Mouse (Mus musculus): ENCODE measurements around the gene Best1. TPM values are rescaled to one million over a fixed set of nuclear protein-coding genes. Genes with fewer than 3 reads are reported as not detected.
A peak's percentile ranks its signal among the peaks of the same experiment; 100 is the strongest.

Best1 gene
- polyA plus RNA-seq, 1 experiment from 2014 or later: 0.50 TPM

DNA sequence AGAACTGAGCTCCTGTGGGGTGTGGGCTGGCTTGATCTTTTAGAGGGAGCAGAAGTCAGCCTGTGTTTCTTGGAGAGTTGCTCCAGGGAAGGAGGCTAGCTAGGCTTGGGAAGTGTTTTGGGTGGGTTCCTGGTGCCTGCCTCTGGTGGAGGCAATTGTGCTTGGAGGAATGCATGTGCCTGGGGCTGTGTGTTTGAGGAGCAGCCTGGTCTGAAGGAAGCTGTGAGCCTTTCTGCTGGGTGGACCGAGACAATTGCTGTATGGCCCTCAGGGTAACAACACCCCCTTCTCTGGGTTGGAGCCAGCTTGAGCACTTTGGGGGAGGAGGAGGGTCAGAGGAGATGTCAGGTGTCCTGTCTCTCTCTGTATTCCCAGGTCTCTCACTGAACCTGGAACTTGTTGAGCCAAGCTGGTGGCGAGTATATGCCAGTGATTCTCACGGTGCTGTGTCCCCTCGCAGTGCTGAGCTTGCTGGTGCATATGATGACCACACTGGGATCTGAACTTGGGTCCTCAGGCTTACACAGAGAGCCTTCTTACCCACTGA is 17.9 kb upstream of the Best1 start:
- H3K27me3 ChIP-seq (replicated peaks): no peaks in the 10 kb centered on the region
- 65% methylated on average over 4 of the region's 4 CpGs for WGBS
- H3K36me3 ChIP-seq: no peaks in the 10 kb centered on the region
- H3K27ac ChIP-seq: no peak overlapping the region
- no peaks in the 10 kb centered on the region for H3K9me3 ChIP-seq
- H3K4me3 ChIP-seq (replicated peaks): peak overlapping the region; percentile 57
- H3K4me2 ChIP-seq (replicated peaks): peak overlapping the region; percentile 88
- H3K9ac ChIP-seq: peak overlapping the region; percentile 72; the same call in 1 of the 2 replicates
- no peak for ATAC-seq
- peaks cover 38% of the 10 kb centered on the region for H3K4me1 ChIP-seq (replicated peaks)

DNA sequence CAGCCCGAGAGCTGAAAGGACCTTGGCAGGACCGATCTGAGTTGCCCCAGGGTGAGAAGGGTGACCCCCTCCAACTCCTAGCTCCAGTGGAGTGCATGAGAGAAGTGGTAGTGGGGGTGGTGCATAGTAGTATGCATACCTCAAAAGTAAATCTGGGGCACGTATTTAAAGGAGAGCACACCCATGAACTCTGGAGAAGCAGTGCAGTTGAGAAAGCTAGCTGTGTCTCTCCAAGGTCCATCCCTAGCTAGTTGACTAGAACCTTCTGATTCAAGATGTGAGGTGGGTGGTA is 17.0 kb upstream of the Best1 start:
- no peaks in the 10 kb centered on the region for H3K27me3 ChIP-seq (replicated peaks)
- H3K27ac ChIP-seq: 0 out of 2 replicates have a peak overlapping the region, but pooled peaks have one; percentile 9
- H3K36me3 ChIP-seq: no peaks in the 10 kb centered on the region
- H3K9me3 ChIP-seq: no peaks in the 10 kb centered on the region
- H3K9ac ChIP-seq: peak overlapping the region; percentile 72
- WGBS: 1% methylated on average over 3 of the region's 3 CpGs
- H3K4me2 ChIP-seq (replicated peaks): peak overlapping the region; percentile 88
- H3K4me3 ChIP-seq (replicated peaks): peak overlapping the region; percentile 57
- peaks cover 46% of the 10 kb centered on the region for H3K4me1 ChIP-seq (replicated peaks)
- no peak for ATAC-seq

DNA sequence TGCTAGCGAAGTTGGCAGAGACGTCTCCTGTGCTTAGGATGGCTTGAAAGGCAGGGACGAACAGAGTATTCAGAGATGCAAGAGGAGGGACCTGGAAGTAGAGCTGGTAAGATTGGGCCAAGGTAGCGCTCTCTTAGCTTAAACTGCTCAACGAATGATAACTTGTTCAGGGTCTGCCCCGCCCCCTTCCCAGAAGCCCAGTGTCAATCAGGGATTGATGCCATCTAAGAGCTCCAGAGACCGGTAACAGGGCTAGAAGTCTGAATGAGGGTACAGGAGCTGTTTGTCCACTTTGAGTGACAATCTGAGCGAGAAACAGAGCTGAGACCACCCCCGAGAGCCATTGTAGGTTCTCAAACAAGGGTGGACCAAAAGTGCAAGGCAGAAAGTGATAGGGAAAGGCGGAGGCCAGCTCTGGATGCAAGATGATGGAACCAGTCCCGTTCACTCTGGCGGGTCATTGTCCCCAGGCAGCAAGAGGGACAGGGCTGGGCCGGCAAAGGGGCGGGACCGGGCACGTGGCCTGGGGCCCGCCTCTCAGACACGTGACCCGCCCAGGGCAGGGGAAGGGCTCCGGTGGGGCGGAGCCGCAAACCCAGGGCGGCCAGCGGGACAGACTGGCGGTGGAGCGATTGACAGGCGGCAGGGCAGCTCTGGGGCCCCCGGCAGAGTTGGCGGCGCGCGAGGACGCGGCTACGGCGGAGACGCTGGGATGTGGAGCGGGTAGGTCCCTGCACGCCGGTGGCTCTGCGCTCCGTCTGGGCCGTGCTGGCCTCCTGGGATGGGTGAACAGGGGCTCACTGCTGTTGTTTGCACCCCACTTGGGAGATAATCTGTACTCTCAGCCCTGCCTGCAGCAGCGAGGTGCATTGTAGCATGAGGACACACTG is 16.4 kb upstream of the Best1 start:
- H3K27ac ChIP-seq: 0 out of 2 replicates have a peak overlapping the region, but pooled peaks have one; percentile 9
- H3K27me3 ChIP-seq (replicated peaks): no peaks in the 10 kb centered on the region
- peak overlapping the region; percentile 88 for H3K4me2 ChIP-seq (replicated peaks)
- H3K36me3 ChIP-seq: no peaks in the 10 kb centered on the region
- WGBS: 8% methylated on average over 44 of the region's 44 CpGs
- peak; percentile 96 for ATAC-seq
- peaks cover 47% of the 10 kb centered on the region for H3K4me1 ChIP-seq (replicated peaks)
- peak overlapping the region; percentile 72 for H3K9ac ChIP-seq
- peak overlapping the region; percentile 57 for H3K4me3 ChIP-seq (replicated peaks)
- no peaks in the 10 kb centered on the region for H3K9me3 ChIP-seq

DNA sequence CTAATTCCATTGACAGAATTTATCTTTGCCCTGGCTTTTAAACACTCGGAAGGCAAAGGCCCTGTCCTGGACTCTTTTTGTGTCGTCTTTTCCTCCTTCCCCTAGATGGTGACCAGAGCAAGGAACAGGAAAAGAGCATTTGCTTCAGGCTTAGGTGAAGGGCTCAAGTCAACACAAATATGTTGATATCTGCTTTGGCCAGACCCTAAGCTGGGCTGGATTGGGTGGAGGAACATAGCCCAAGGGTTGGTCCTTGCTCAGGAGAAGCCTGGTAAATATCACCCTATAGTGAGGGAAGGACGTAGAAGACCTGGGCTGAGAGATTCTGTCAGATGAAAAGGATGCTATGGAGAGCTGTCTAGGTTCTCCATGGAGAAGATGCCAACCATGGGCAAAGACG is 14.7 kb upstream of the Best1 start:
- no peaks in the 10 kb centered on the region for H3K9me3 ChIP-seq
- 74% methylated on average over 4 of the region's 4 CpGs for WGBS
- ATAC-seq: no peak
- H3K4me3 ChIP-seq (replicated peaks): no peak overlapping the region
- peaks cover 44% of the 10 kb centered on the region for H3K4me1 ChIP-seq (replicated peaks)
- H3K27ac ChIP-seq: no peak overlapping the region
- no peaks in the 10 kb centered on the region for H3K36me3 ChIP-seq
- H3K4me2 ChIP-seq (replicated peaks): no peak overlapping the region
- no peak overlapping the region for H3K9ac ChIP-seq
- no peaks in the 10 kb centered on the region for H3K27me3 ChIP-seq (replicated peaks)

DNA sequence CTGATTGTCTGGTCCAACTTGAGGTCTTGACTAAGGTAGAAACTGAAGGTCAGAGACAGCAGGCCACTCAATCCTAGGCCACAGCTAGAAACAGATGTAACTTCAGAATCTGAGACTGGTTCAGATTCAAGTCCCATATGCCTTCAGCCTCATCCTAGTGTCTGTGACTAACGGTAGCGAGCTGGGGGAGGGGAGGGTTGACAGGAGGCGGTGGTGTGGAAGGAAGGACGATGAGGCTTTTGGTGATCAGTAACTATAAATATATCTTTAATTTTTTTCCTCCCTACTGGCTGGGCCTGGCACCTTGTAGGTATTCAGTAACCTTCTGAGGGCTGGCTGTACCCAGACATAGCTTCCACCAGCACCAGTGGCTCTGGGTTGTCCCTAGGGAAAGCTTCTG is 14.0 kb upstream of the Best1 start:
- Histone ChIP-seq H3K36me3 (no peaks in the 10 kb centered on the region), H3K4me3 (replicated peaks) (no peak overlapping the region), H3K27me3 (replicated peaks) (no peaks in the 10 kb centered on the region), H3K4me1 (replicated peaks) (peaks cover 44% of the 10 kb centered on the region), H3K4me2 (replicated peaks) (peak overlapping the region; percentile 52), H3K9me3 (no peaks in the 10 kb centered on the region), H3K27ac (no peak overlapping the region), H3K9ac (no peak overlapping the region)
- WGBS: 67% methylated on average over 4 of the region's 4 CpGs
- no peak for ATAC-seq

DNA sequence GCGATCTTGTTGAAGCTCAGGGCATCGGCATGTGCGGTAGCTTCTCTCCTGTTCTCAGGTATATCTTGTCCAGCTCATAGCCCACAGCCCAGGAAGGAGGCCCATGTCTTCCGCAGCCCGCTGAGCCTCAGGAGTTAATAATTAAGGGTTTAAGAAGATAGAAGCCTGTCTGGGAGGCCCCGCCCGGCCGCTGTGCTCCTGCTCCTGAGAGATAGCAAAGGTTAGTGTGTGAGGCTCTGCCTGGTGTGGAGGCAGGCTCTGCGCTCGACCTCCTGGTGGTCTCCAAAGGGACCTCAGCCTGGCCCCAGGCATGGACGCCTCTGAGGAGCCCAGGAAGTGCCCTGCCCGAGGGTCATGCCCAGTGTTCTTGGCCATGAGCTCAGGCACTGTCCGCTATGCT is 13.4 kb upstream of the Best1 start:
- Histone ChIP-seq H3K36me3 (no peaks in the 10 kb centered on the region), H3K4me1 (replicated peaks) (peaks cover 44% of the 10 kb centered on the region), H3K9me3 (no peaks in the 10 kb centered on the region), H3K9ac (no peak overlapping the region), H3K4me2 (replicated peaks) (peak overlapping the region; percentile 52), H3K27ac (no peak overlapping the region), H3K4me3 (replicated peaks) (no peak overlapping the region), H3K27me3 (replicated peaks) (no peaks in the 10 kb centered on the region)
- 64% methylated on average over 13 of the region's 13 CpGs for WGBS
- peak; percentile 51 for ATAC-seq

DNA sequence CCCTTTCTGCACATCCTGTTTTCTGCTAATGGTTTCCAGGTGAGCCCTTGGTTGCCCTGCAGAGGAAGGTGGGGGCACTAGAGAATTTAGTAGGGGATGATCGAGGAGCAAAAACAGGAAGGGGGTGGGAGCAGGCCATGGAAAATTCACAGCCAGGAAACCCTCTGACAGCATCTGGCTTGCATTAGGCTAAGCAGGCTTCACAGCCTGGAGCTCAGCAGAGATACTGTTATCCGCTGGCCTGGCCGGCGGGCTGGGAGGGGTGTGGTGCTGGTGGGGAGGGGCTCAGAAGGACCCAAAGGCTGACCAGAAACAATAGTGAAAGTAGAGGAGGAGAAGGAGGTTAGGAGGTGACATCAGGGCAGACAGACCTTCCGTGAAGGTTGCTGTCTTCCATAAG is 12.5 kb upstream of the Best1 start:
- ATAC-seq: no peak
- peaks cover 37% of the 10 kb centered on the region for H3K4me1 ChIP-seq (replicated peaks)
- no peak overlapping the region for H3K9ac ChIP-seq
- H3K4me3 ChIP-seq (replicated peaks): no peak overlapping the region
- H3K9me3 ChIP-seq: no peaks in the 10 kb centered on the region
- H3K4me2 ChIP-seq (replicated peaks): 0 out of 2 replicates have a peak overlapping the region, but pooled peaks have one; percentile 5
- 20% methylated on average over 5 of the region's 5 CpGs for WGBS
- no peaks in the 10 kb centered on the region for H3K36me3 ChIP-seq
- no peaks in the 10 kb centered on the region for H3K27me3 ChIP-seq (replicated peaks)
- peak overlapping the region; percentile 91 for H3K27ac ChIP-seq

DNA sequence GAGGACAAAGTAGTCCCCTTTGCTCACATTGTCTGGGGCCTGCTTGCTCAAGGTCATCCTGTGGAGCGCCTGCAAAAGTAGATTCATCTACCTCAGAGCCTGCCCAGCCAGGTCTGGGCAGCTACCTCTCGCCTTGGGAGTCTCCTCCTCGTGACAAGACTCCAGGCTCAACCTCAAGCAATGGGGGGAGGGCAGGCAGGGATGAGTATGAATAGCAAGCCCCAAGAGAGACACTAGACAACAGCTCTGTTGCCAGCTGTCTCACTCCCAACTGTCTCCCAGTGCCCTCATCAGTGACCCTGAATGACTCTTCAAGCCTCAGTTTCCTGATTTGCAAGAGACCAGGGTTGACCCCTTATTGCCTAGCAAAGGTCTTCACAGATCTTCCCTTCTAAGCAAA is 11.9 kb upstream of the Best1 start:
- Histone ChIP-seq H3K9ac (no peak overlapping the region), H3K27me3 (replicated peaks) (no peaks in the 10 kb centered on the region), H3K36me3 (no peaks in the 10 kb centered on the region), H3K4me2 (replicated peaks) (peak overlapping the region; percentile 7; the same call in 1 of the 2 replicates), H3K4me3 (replicated peaks) (no peak overlapping the region), H3K27ac (peak overlapping the region; percentile 91), H3K4me1 (replicated peaks) (peaks cover 33% of the 10 kb centered on the region), H3K9me3 (no peaks in the 10 kb centered on the region)
- 30% methylated on average over 3 of the region's 3 CpGs for WGBS
- ATAC-seq: no peak

DNA sequence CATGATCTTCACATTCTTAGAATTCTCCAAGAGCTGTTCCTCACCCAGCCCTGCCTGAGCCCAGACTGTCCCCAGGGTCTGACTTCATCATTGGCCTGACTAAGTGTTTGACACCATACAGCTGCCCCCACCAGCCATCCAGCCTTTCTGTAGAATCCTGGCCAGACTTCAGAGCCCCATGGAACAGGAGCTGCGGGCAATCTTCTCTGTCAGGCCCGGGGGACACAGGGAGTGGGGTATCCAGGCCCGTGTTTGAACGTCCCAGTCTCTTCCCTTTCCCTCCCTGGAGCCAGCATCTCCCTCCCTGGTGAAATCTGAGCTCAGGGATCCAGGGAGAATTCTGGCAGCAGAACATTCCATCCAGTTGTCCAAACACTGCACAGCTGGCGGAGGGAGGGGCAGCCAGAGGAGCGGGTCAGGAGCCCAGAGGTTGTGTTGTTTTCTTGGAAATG is 11.4 kb upstream of the Best1 start:
- peak overlapping the region; percentile 26; the same call in 1 of the 2 replicates for H3K9ac ChIP-seq
- H3K9me3 ChIP-seq: no peaks in the 10 kb centered on the region
- WGBS: 17% methylated on average over 6 of the region's 6 CpGs
- peak overlapping the region; percentile 91 for H3K27ac ChIP-seq
- no peak overlapping the region for H3K4me3 ChIP-seq (replicated peaks)
- H3K27me3 ChIP-seq (replicated peaks): no peaks in the 10 kb centered on the region
- peak; percentile 29 for ATAC-seq
- peak overlapping the region; percentile 7; the same call in 1 of the 2 replicates for H3K4me2 ChIP-seq (replicated peaks)
- H3K4me1 ChIP-seq (replicated peaks): peaks cover 31% of the 10 kb centered on the region
- no peaks in the 10 kb centered on the region for H3K36me3 ChIP-seq

DNA sequence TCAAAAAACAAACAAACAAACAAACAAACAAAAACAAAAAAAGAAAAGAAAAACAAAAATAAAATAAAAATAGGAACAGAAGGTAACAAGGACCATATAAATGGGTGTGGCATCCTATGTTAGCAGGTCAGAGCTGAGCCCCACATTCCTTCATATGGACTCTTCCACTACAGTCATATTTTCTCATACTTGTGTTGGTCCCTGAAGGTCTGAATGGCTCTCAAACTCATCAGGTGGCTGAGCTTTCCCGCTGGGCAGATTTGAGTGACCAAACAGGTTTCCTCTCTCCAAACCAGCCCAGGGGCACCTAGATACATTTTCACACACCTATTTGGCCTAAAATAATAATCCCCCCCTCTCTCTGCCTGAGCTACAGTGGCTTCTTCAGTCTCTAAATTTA is 10.0 kb upstream of the Best1 start:
- no peaks in the 10 kb centered on the region for H3K9me3 ChIP-seq
- H3K36me3 ChIP-seq: no peaks in the 10 kb centered on the region
- ATAC-seq: no peak
- no peak overlapping the region for H3K4me2 ChIP-seq (replicated peaks)
- no peak overlapping the region for H3K27ac ChIP-seq
- no peak overlapping the region for H3K4me3 ChIP-seq (replicated peaks)
- no peaks in the 10 kb centered on the region for H3K27me3 ChIP-seq (replicated peaks)
- WGBS: 88% methylated on average over 1 of the region's 1 CpGs
- peaks cover 28% of the 10 kb centered on the region for H3K4me1 ChIP-seq (replicated peaks)
- no peak overlapping the region for H3K9ac ChIP-seq

DNA sequence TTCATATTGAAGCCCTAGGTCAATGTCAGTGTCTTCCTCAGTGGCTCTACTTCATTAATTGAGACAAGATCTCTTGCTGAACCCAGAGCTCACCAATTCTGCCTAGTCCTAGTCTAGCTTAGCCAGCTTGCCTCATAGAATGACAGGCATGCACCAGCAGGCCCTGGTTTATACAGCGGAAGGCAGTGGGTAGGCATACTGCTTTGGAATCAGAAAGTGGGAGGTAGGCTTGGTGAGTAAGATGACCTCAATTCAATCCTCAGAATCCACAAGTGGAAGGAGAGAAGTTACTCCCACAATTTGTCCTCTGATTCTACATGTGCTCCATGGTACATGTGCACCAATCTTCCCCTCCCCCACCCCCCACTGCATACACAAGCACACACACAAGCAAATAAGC is 2.3 kb upstream of the Best1 start:
- no peak overlapping the region for H3K9ac ChIP-seq
- H3K27ac ChIP-seq: no peak overlapping the region
- H3K4me3 ChIP-seq (replicated peaks): no peak overlapping the region
- no peaks in the 10 kb centered on the region for H3K27me3 ChIP-seq (replicated peaks)
- no peaks in the 10 kb centered on the region for H3K4me1 ChIP-seq (replicated peaks)
- 100% methylated on average over 1 of the region's 1 CpGs for WGBS
- H3K9me3 ChIP-seq: no peaks in the 10 kb centered on the region
- no peaks in the 10 kb centered on the region for H3K36me3 ChIP-seq
- no peak for ATAC-seq
- no peak overlapping the region for H3K4me2 ChIP-seq (replicated peaks)

DNA sequence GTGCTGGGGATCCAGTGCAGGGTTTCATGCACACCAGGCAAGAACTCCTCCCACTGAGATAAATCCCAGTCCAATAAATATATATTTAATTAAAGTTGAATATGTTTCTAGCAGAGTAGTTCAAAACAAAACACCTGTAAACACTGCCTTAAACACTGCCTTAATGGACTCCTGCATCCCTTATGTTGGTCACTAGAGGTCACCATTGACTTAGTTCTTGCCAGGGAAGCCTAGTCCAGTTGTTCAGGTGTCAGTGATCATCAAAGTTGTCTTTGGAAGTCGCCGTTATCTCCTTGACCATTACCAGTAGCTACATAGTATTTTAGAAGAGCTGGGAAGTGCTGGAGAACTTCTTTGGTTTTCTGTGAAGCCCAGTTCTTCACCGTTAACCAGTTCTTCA is 1.1 kb downstream of the Best1 start:
- Histone ChIP-seq H3K4me3 (replicated peaks) (no peak overlapping the region), H3K9ac (no peak overlapping the region), H3K4me1 (replicated peaks) (no peaks in the 10 kb centered on the region), H3K4me2 (replicated peaks) (no peak overlapping the region), H3K36me3 (no peaks in the 10 kb centered on the region), H3K9me3 (no peaks in the 10 kb centered on the region), H3K27ac (no peak overlapping the region), H3K27me3 (replicated peaks) (no peaks in the 10 kb centered on the region)
- 19% methylated on average over 3 of the region's 3 CpGs for whole genome bisulfite sequencing
- peak; percentile 68 for ATAC-seq

Measured in intestine, embryonic 15.5 days (tissue).